Mouse (Mus musculus) heart, postnatal 4 days (tissue): ENCODE data around the gene Glmp. TPM values are rescaled to one million over a fixed set of nuclear protein-coding genes. Genes with fewer than 3 reads are reported as not detected.
"Not testable (repeated sequence)": the region's sequence is repeated elsewhere in the genome, so short reads cannot be mapped to it uniquely, and the experiment has no call there.

Experiments
- DNase-seq: peaks from one replicate; pipeline ENCODE4 v3.0.0; 2021
- total RNA-seq, 2 experiments: library from RNA; stranded (reverse); gene quantifications; 2 replicates each; pipeline ENCODE4 v1.2.3; 2021

Gene Glmp
- total RNA-seq, 2 experiments from 2014 or later, result 74.8 to 84.6 TPM

GRCm38 (mm10) chr3:88336058-88337013, 11.5 kb downstream of the Glmp start, which contains the start of the genes Tmem79 and Smg5:
Gene Tmem79 (minus strand): TSS chr3:88336148.
Gene Smg5 (plus strand): TSS chr3:88336260.
- DNase-seq, result peak; percentile 98

- no peak for DNase-seq
Observed at GRCm38 (mm10) chr3:88337367-88338020, 12.7 kb downstream of the Glmp start.

GRCm38 (mm10) chr3:88338316-88338715, 13.5 kb downstream of the Glmp start:
- DNase-seq, result no peak

GRCm38 (mm10) chr3:88339006-88339405, 14.2 kb downstream of the Glmp start:
- DNase-seq, result no peak

GRCm38 (mm10) chr3:88350732-88351131, 25.9 kb downstream of the Glmp start:
- no peak for DNase-seq

- DNase-seq, result no peak
Observed at GRCm38 (mm10) chr3:88352907-88353306, 28.1 kb downstream of the Glmp start.

GRCm38 (mm10) chr3:88354396-88355165, 29.8 kb downstream of the Glmp start:
- no peak for DNase-seq

GRCm38 (mm10) chr3:88359584-88359983, 34.8 kb downstream of the Glmp start:
- no peak for DNase-seq

GRCm38 (mm10) chr3:88359989-88360388, 35.2 kb downstream of the Glmp start:
- no peak for DNase-seq

- DNase-seq, result no peak
Observed at GRCm38 (mm10) chr3:88361096-88361495, 36.3 kb downstream of the Glmp start.

- no peak for DNase-seq
Observed at GRCm38 (mm10) chr3:88361612-88362313, 36.9 kb downstream of the Glmp start.

- DNase-seq, result no peak
Observed at GRCm38 (mm10) chr3:88363700-88364099, 38.9 kb downstream of the Glmp start.

GRCm38 (mm10) chr3:88364337-88364736, 39.5 kb downstream of the Glmp start, which contains the start of gene Paqr6:
Gene Paqr6 (plus strand): TSS chr3:88364584.
- peak; percentile 84 for DNase-seq

GRCm38 (mm10) chr3:88365705-88366361, 41.0 kb downstream of the Glmp start:
- DNase-seq, result no peak

GRCm38 (mm10) chr3:88366830-88367428, 42.1 kb downstream of the Glmp start:
- not testable (repeated sequence) for DNase-seq

GRCm38 (mm10) chr3:88367517-88367916, 42.7 kb downstream of the Glmp start:
- not testable (repeated sequence) for DNase-seq

- peak; percentile 40 for DNase-seq
Observed at GRCm38 (mm10) chr3:88368511-88368910, 43.7 kb downstream of the Glmp start.

- DNase-seq, result not testable (repeated sequence)
Observed at GRCm38 (mm10) chr3:88372643-88373042, 47.8 kb downstream of the Glmp start, which contains the start of gene Bglap3. Gene Bglap3 (minus strand): TSS chr3:88372743.

GRCm38 (mm10) chr3:88375750-88376626, 51.2 kb downstream of the Glmp start:
- not testable (repeated sequence) for DNase-seq

GRCm38 (mm10) chr3:88376644-88377043, 51.8 kb downstream of the Glmp start:
- not testable (repeated sequence) for DNase-seq
